Mouse (Mus musculus): ENCODE results near the gene Dvl2.

- TF ChIP-seq CTCF (IDR thresholded peaks at IDR 0.05; ENCODE audit: low read depth, low read length) (no peak), POLR2AphosphoS5 (IDR thresholded peaks at IDR 0.05; ENCODE audit: insufficient replicate concordance, low read depth, low read length) (no peak), GATA1 (IDR thresholded peaks at IDR 0.05; ENCODE audit: borderline replicate concordance, low read length) (no peak)
These were observed 16.0 kb upstream of the Dvl2 start for GRCm38 (mm10) chr11:69984431-69984830.

All from G1E (cell line).